Mouse (Mus musculus): ENCODE results near the gene Stox2. TPM values are rescaled to one million over a fixed set of nuclear protein-coding genes. Genes with fewer than 3 reads are reported as not detected.

The Stox2 gene
- total RNA-seq, 2 experiments from 2014 or later = not detected

GRCm38 (mm10) chr8:47263070-47263843, 182.9 kb downstream of the Stox2 start:
- no peak for ATAC-seq (replicated peaks; ENCODE audit: low FRiP score, poor library complexity, severe bottlenecking)

- no peak for ATAC-seq (replicated peaks; ENCODE audit: low FRiP score, poor library complexity, severe bottlenecking)
Observed at GRCm38 (mm10) chr8:47260751-47261474, 185.2 kb downstream of the Stox2 start.

- ATAC-seq (replicated peaks; ENCODE audit: low FRiP score, poor library complexity, severe bottlenecking) = no peak
Observed at GRCm38 (mm10) chr8:47250832-47251231, 195.3 kb downstream of the Stox2 start.

GRCm38 (mm10) chr8:47245116-47245515, 201.0 kb downstream of the Stox2 start:
- ATAC-seq (replicated peaks; ENCODE audit: low FRiP score, poor library complexity, severe bottlenecking) = no peak

GRCm38 (mm10) chr8:47244202-47244601, 202.0 kb downstream of the Stox2 start:
- ATAC-seq (replicated peaks; ENCODE audit: low FRiP score, poor library complexity, severe bottlenecking) = no peak

GRCm38 (mm10) chr8:47243631-47244030, 202.5 kb downstream of the Stox2 start:
- no peak for ATAC-seq (replicated peaks; ENCODE audit: low FRiP score, poor library complexity, severe bottlenecking)

GRCm38 (mm10) chr8:47243016-47243630, 203.0 kb downstream of the Stox2 start:
- no peak for ATAC-seq (replicated peaks; ENCODE audit: low FRiP score, poor library complexity, severe bottlenecking)

- no peak for ATAC-seq (replicated peaks; ENCODE audit: low FRiP score, poor library complexity, severe bottlenecking)
Observed at GRCm38 (mm10) chr8:47242207-47243004, 203.8 kb downstream of the Stox2 start.

- no peak for ATAC-seq (replicated peaks; ENCODE audit: low FRiP score, poor library complexity, severe bottlenecking)
Observed at GRCm38 (mm10) chr8:47241421-47242078, 204.6 kb downstream of the Stox2 start.

GRCm38 (mm10) chr8:47240871-47241270, 205.3 kb downstream of the Stox2 start:
- no peak for ATAC-seq (replicated peaks; ENCODE audit: low FRiP score, poor library complexity, severe bottlenecking)

- ATAC-seq (replicated peaks; ENCODE audit: low FRiP score, poor library complexity, severe bottlenecking) = no peak
Observed at GRCm38 (mm10) chr8:47240266-47240665, 205.9 kb downstream of the Stox2 start.

- ATAC-seq (replicated peaks; ENCODE audit: low FRiP score, poor library complexity, severe bottlenecking) = no peak
Observed at GRCm38 (mm10) chr8:47232081-47232480, 214.1 kb downstream of the Stox2 start.

GRCm38 (mm10) chr8:47230057-47230456, 216.1 kb downstream of the Stox2 start:
- no peak for ATAC-seq (replicated peaks; ENCODE audit: low FRiP score, poor library complexity, severe bottlenecking)

GRCm38 (mm10) chr8:47221851-47222250, 224.3 kb downstream of the Stox2 start:
- no peak for ATAC-seq (replicated peaks; ENCODE audit: low FRiP score, poor library complexity, severe bottlenecking)

GRCm38 (mm10) chr8:47221191-47221590, 225.0 kb downstream of the Stox2 start:
- ATAC-seq (replicated peaks; ENCODE audit: low FRiP score, poor library complexity, severe bottlenecking) = no peak

- ATAC-seq (replicated peaks; ENCODE audit: low FRiP score, poor library complexity, severe bottlenecking) = no peak
Observed at GRCm38 (mm10) chr8:47220390-47220789, 225.8 kb downstream of the Stox2 start.

GRCm38 (mm10) chr8:47218536-47218935, 227.6 kb downstream of the Stox2 start:
- ATAC-seq (replicated peaks; ENCODE audit: low FRiP score, poor library complexity, severe bottlenecking) = no peak

- no peak for ATAC-seq (replicated peaks; ENCODE audit: low FRiP score, poor library complexity, severe bottlenecking)
Observed at GRCm38 (mm10) chr8:47218021-47218420, 228.1 kb downstream of the Stox2 start.

- ATAC-seq (replicated peaks; ENCODE audit: low FRiP score, poor library complexity, severe bottlenecking) = no peak
Observed at GRCm38 (mm10) chr8:47212124-47212523, 234.0 kb downstream of the Stox2 start.
